Mouse (Mus musculus) heart, embryonic 13.5 days (tissue): ENCODE measurements at regions not wholly inside any gene's neighbourhood (a gene's known extent, or its start where the extent isn't known, plus 50 kb on each side); places are given as distances from the start of the nearest gene placed in this dataset.
A peak's percentile ranks its signal among the peaks of the same experiment; 100 is the strongest.

Experiments
- ATAC-seq: fragments of 200-750 bp; cut with Nextera tagmentation; 2 replicates; pipeline ENCODE4 v1.8.0; 2017; ENCODE audit warnings: moderate TSS enrichment; ENCODE audit not compliant: insufficient number of reproducible peaks, low FRiP score, low TSS enrichment; ENCODE audit errors: extremely low read depth
- H3K27ac ChIP-seq: fragments of 300-500 bp; sonication (generic); replicated peaks from 2 replicates; pipeline ENCODE4 v1.5.1; 2015; ENCODE audit warnings: moderate library complexity, mild to moderate bottlenecking, inconsistent platforms
- H3K27me3 ChIP-seq: fragments of 300-500 bp; sonication (generic); replicated peaks from 2 replicates; pipeline ENCODE4 v1.6.1; 2015; ENCODE audit warnings: mild to moderate bottlenecking, inconsistent platforms
- H3K36me3 ChIP-seq: fragments of 300-500 bp; sonication (generic); 2 replicates; pipeline ENCODE4 v1.6.1; 2015; ENCODE audit warnings: mild to moderate bottlenecking, inconsistent platforms
- H3K4me1 ChIP-seq: fragments of 300-500 bp; sonication (generic); 2 replicates; pipeline ENCODE4 v1.6.1; 2015; ENCODE audit warnings: inconsistent platforms
- H3K4me2 ChIP-seq: fragments of 300-500 bp; sonication (generic); 2 replicates; pipeline ENCODE4 v1.6.1; 2015; ENCODE audit warnings: inconsistent platforms, mild to moderate bottlenecking, moderate library complexity
- H3K4me3 ChIP-seq: fragments of 300-500 bp; sonication (generic); 2 replicates; pipeline ENCODE4 v1.5.1; 2015; ENCODE audit warnings: moderate library complexity, mild to moderate bottlenecking, inconsistent platforms
- H3K9ac ChIP-seq: fragments of 300-500 bp; sonication (generic); 2 replicates; pipeline ENCODE4 v1.6.1; 2015; ENCODE audit warnings: inconsistent platforms, mild to moderate bottlenecking, moderate library complexity
- H3K9me3 ChIP-seq: fragments of 300-500 bp; sonication (generic); 2 replicates; pipeline ENCODE4 v1.6.1; 2016; ENCODE audit warnings: inconsistent platforms
- WGBS: fragments of 180-500 bp; shearing (Covaris S2); methylation state at CpG from one replicate; pipeline ENCODE4 v1.1.7; 2015; ENCODE audit warnings: mixed read lengths; 5-methylcytosine and 5-hydroxymethylcytosine counted together

DNA sequence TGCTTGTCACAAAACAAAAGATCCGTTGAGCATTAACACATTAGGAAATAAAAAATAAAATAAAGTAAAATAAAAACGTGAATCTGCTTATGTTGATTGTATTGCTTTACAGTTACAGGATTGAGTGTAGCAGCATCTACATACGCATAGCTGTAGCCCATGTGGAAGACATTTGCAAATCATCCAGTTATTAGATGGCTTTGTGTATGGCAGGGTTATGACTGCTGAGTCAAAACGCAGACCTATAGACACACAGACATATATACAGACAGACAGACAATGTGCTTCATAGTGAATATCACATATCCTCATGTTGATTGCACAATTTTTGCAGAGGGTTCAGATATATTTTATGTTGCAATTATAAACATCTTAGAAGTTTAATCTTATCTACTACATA, 64.5 kb downstream of the Gm11146 start:
- H3K27ac ChIP-seq: no peak overlapping the region
- 82% methylated on average over 4 of the region's 4 CpGs for WGBS
- no peaks in the 10 kb centered on the region for H3K4me1 ChIP-seq
- no peaks in the 10 kb centered on the region for H3K9me3 ChIP-seq
- ATAC-seq: no peak
- no peak overlapping the region for H3K4me2 ChIP-seq
- peaks cover 4% of the 10 kb centered on the region; the same call in 1 of the 2 replicates for H3K36me3 ChIP-seq
- H3K27me3 ChIP-seq: no peaks in the 10 kb centered on the region
- no peak overlapping the region for H3K4me3 ChIP-seq
- no peak overlapping the region for H3K9ac ChIP-seq

GRCm38 (mm10) chr16:77536746-77537145, 65.1 kb downstream of the Gm11146 start:
- peaks cover 4% of the 10 kb centered on the region; the same call in 1 of the 2 replicates for H3K36me3 ChIP-seq
- 70% methylated on average over 10 of the region's 10 CpGs for WGBS
- no peaks in the 10 kb centered on the region for H3K4me1 ChIP-seq
- no peak for ATAC-seq
- H3K9me3 ChIP-seq: no peaks in the 10 kb centered on the region
- no peak overlapping the region for H3K4me3 ChIP-seq
- H3K4me2 ChIP-seq: no peak overlapping the region
- no peak overlapping the region for H3K9ac ChIP-seq
- no peaks in the 10 kb centered on the region for H3K27me3 ChIP-seq
- no peak overlapping the region for H3K27ac ChIP-seq

GRCm38 (mm10) chr16:77536314-77536713, 65.6 kb downstream of the Gm11146 start:
- H3K9ac ChIP-seq: no peak overlapping the region
- no peak for ATAC-seq
- 78% methylated on average over 6 of the region's 6 CpGs for WGBS
- H3K4me1 ChIP-seq: no peaks in the 10 kb centered on the region
- H3K4me3 ChIP-seq: no peak overlapping the region
- H3K27ac ChIP-seq: no peak overlapping the region
- no peaks in the 10 kb centered on the region for H3K27me3 ChIP-seq
- peaks cover 4% of the 10 kb centered on the region; the same call in 1 of the 2 replicates for H3K36me3 ChIP-seq
- H3K9me3 ChIP-seq: no peaks in the 10 kb centered on the region
- no peak overlapping the region for H3K4me2 ChIP-seq

- Histone ChIP-seq H3K27ac (no peak overlapping the region), H3K27me3 (no peaks in the 10 kb centered on the region), H3K4me2 (no peak overlapping the region), H3K9me3 (peaks cover 6% of the 10 kb centered on the region; the same call in 1 of the 2 replicates), H3K4me3 (no peak overlapping the region), H3K4me1 (no peaks in the 10 kb centered on the region), H3K9ac (no peak overlapping the region), H3K36me3 (peaks cover 11% of the 10 kb centered on the region)
- 95% methylated on average over 3 of the region's 3 CpGs for WGBS
- ATAC-seq: no peak
These were observed 66.9 kb downstream of the Gm11146 start for GRCm38 (mm10) chr16:77535021-77535420.

DNA sequence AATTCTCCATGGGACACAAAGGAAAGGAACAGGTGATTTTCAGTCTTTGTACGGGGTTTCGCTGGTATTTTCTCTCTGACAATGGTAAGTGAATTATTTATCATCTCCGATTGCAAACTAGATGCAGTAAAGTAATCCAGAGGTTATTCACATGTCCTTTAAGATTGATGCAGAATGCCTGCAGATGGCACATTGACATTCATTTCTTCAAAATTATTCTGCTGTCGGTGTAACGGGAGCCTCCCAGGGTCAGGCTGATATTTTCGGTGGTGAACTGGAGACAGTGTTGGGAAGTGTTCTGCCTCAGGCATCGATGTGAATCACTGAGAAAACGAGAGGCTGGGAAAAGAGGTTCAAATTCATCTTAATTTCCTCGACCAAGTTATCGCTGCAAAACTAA, 70.3 kb downstream of the Gm11146 start:
- Histone ChIP-seq H3K4me1 (peaks cover 2% of the 10 kb centered on the region; the same call in 1 of the 2 replicates), H3K27ac (no peak overlapping the region), H3K4me2 (no peak overlapping the region), H3K27me3 (no peaks in the 10 kb centered on the region), H3K9ac (no peak overlapping the region), H3K36me3 (peaks cover 10% of the 10 kb centered on the region), H3K9me3 (peaks cover 7% of the 10 kb centered on the region; the same call in 1 of the 2 replicates), H3K4me3 (no peak overlapping the region)
- 81% methylated on average over 10 of the region's 10 CpGs for WGBS
- ATAC-seq: no peak

DNA sequence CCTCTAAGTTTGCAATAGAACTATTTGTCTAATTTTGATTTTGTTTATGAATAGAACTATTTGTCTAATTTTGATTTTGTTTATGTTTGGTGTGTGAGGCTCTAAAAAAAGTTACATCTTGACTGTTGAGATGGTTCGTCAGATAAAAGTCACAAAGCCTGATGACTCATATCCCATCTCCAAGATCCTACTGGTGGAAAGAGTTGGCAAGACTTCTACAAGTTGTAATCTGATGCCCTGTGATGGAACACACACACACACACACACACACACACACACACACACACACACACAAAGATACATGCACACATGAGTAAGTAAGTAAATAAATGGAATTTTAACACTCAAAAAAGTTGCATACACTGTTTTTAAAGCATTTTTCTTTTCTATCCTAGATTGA, 73.9 kb downstream of the Gm11146 start:
- Histone ChIP-seq H3K4me2 (no peak overlapping the region), H3K4me1 (peaks cover 6% of the 10 kb centered on the region; the same call in 1 of the 2 replicates), H3K36me3 (peaks cover 10% of the 10 kb centered on the region), H3K27me3 (no peaks in the 10 kb centered on the region), H3K4me3 (no peak overlapping the region), H3K9ac (no peak overlapping the region), H3K27ac (no peak overlapping the region), H3K9me3 (peaks cover 7% of the 10 kb centered on the region; the same call in 1 of the 2 replicates)
- WGBS: 75% methylated on average over 1 of the region's 1 CpGs
- ATAC-seq: no peak

DNA sequence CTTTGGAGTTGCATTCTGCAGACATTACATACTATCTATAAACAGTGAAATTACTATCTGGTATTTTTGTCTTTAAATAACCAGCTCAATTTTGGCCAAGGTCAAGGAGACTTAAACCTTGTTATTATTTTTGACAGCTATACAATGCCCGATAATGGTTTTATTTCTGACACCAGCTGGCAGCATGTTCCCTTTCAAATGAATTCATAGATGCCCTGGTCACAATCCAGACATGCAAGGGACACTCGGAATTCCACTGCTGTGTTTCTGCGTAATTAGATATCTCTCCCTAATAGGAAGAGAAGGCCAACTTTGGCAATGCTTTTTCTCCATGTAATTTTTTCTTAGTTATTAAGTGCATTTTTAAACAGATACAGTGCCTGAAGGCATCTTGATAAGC, 87.3 kb downstream of the Gm11146 start:
- WGBS: 56% methylated on average over 3 of the region's 3 CpGs
- Histone ChIP-seq H3K36me3 (peaks cover 4% of the 10 kb centered on the region; the same call in 1 of the 2 replicates), H3K27me3 (no peaks in the 10 kb centered on the region), H3K9ac (no peak overlapping the region), H3K4me3 (no peak overlapping the region), H3K9me3 (no peaks in the 10 kb centered on the region), H3K4me1 (peaks cover 10% of the 10 kb centered on the region), H3K27ac (no peak overlapping the region), H3K4me2 (no peak overlapping the region)
- no peak for ATAC-seq

GRCm38 (mm10) chr16:77503556-77503955, 98.3 kb downstream of the Gm11146 start:
- Histone ChIP-seq H3K4me2 (peak overlapping the region; percentile 62), H3K4me1 (peaks cover 23% of the 10 kb centered on the region), H3K27me3 (no peaks in the 10 kb centered on the region), H3K4me3 (peak overlapping the region; percentile 43), H3K9ac (peak overlapping the region; percentile 65; the same call in 1 of the 2 replicates), H3K36me3 (peaks cover 29% of the 10 kb centered on the region), H3K9me3 (no peaks in the 10 kb centered on the region), H3K27ac (no peak overlapping the region)
- WGBS: 45% methylated on average over 5 of the region's 5 CpGs
- no peak for ATAC-seq

GRCm38 (mm10) chr16:77502916-77503315, 99.0 kb downstream of the Gm11146 start:
- Histone ChIP-seq H3K9ac (0 out of 2 replicates have a peak overlapping the region, but pooled peaks have one; percentile 33), H3K36me3 (peaks cover 28% of the 10 kb centered on the region), H3K27ac (no peak overlapping the region), H3K4me2 (peak overlapping the region; percentile 62), H3K4me1 (peaks cover 25% of the 10 kb centered on the region), H3K4me3 (peak overlapping the region; percentile 43), H3K9me3 (no peaks in the 10 kb centered on the region), H3K27me3 (no peaks in the 10 kb centered on the region)
- 62% methylated on average over 5 of the region's 5 CpGs for WGBS
- ATAC-seq: no peak

DNA sequence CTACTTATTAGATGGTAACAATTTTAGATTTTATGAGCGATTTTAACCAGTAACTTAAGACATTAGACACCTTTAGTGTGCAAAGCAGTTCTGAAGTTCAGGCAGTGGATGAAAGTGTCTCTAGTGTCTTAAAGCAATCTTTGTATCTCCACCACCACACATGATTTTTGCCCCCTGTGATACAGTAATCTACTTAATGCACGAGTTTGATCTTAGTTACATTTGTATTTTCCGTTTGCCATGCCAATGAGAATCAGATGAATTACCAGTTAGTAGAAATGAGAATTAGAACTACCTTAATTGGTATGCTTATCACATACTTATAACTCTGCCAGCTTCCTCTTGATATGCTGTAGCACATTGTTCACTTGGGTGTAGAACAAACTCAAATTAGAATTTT, 99.9 kb downstream of the Gm11146 start:
- Histone ChIP-seq H3K9me3 (no peaks in the 10 kb centered on the region), H3K9ac (peak overlapping the region; percentile 77), H3K4me1 (peaks cover 25% of the 10 kb centered on the region), H3K27me3 (no peaks in the 10 kb centered on the region), H3K4me2 (peak overlapping the region; percentile 68), H3K4me3 (peak overlapping the region; percentile 55), H3K27ac (peak overlapping the region; percentile 40; the same call in 1 of the 2 replicates), H3K36me3 (peaks cover 19% of the 10 kb centered on the region)
- ATAC-seq: no peak
- 53% methylated on average over 3 of the region's 3 CpGs for WGBS

GRCm38 (mm10) chr16:77500981-77501380, 100.9 kb downstream of the Gm11146 start:
- H3K4me3 ChIP-seq: peak overlapping the region; percentile 55
- peaks cover 25% of the 10 kb centered on the region for H3K4me1 ChIP-seq
- H3K36me3 ChIP-seq: peaks cover 13% of the 10 kb centered on the region
- H3K27me3 ChIP-seq: no peaks in the 10 kb centered on the region
- no peaks in the 10 kb centered on the region for H3K9me3 ChIP-seq
- no peak for ATAC-seq
- WGBS: 20% methylated on average over 4 of the region's 4 CpGs
- peak overlapping the region; percentile 97 for H3K27ac ChIP-seq
- H3K9ac ChIP-seq: peak overlapping the region; percentile 85
- H3K4me2 ChIP-seq: peak overlapping the region; percentile 68

- H3K27ac ChIP-seq: peak overlapping the region; percentile 97
- no peaks in the 10 kb centered on the region for H3K9me3 ChIP-seq
- H3K4me2 ChIP-seq: peak overlapping the region; percentile 68
- peaks cover 25% of the 10 kb centered on the region for H3K4me1 ChIP-seq
- peak overlapping the region; percentile 55 for H3K4me3 ChIP-seq
- ATAC-seq: 0 out of 2 replicates have a peak, but pooled peaks have one; percentile 58
- no peaks in the 10 kb centered on the region for H3K27me3 ChIP-seq
- 10% methylated on average over 6 of the region's 6 CpGs for WGBS
- peaks cover 9% of the 10 kb centered on the region for H3K36me3 ChIP-seq
- peak overlapping the region; percentile 85 for H3K9ac ChIP-seq
These were observed 101.5 kb downstream of the Gm11146 start for GRCm38 (mm10) chr16:77500413-77500812.
